Mouse (Mus musculus) left cerebral cortex, postnatal 25 days (tissue): ENCODE data around the gene Abcd1. TPM values are rescaled to one million over a fixed set of nuclear protein-coding genes. Genes with fewer than 3 reads are reported as not detected.

Experiments
- DNase-seq, 2 experiments: peaks; one replicate each; pipeline ENCODE4 v3.0.0; 2022; ENCODE audit warnings: low spot score in 2 of 2, mixed read lengths in 1 of 2
- intact Hi-C: fragments of 180-260 bp; cut with DNase I; formaldehyde crosslinking; loops from one replicate; pipeline ENCODE4 v1.15.1; 2025
- total RNA-seq, 2 experiments: library from RNA; stranded (reverse); gene quantifications; 2 replicates each; pipeline ENCODE4 v1.2.3; 2021

Gene Abcd1
- total RNA-seq, result 10 to 100 TPM; 11.1 to 14.1 TPM

DNA sequence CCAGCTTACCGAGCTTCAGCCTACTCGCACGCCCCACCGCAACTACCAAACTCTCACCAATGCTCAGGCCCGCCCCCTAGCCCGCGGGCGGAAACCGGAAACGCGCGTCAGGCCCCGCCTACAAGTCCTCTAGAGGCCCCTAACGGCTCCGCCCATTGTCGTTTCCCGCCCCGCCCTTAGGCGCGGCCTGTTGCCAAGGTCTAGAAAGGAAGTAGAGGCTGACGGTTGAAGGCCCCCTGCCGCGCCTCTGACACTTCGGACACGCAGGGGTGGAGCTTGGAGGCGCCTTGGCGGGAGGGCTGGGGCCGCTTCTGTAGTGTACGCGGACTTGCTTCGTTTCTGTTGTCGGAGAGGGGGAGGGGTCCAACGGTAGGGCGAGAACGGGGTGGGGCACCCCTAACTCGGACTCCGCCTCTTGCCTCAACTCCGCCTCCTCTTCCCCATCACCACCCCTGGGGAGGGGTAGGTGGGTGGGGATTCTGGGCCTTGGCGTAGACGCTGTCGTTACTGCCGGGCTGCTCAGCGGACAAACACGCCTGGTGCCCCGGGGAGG lies at the start of gene Abcd1, which contains the start of gene Bcap31:
Gene Abcd1 (plus strand): TSS at position 489 of the 553 bp plus-strand sequence.
Gene Bcap31 (minus strand): TSS at position 67 of the 553 bp plus-strand sequence.
- DNase-seq, result peak; percentile 85 to 92
- intact Hi-C loops, result loop anchor here (5.0 kb wide), 1 partner anchor 71 kb away; the partner anchor contains the start of genes Idh3g and Ssr4

DNA sequence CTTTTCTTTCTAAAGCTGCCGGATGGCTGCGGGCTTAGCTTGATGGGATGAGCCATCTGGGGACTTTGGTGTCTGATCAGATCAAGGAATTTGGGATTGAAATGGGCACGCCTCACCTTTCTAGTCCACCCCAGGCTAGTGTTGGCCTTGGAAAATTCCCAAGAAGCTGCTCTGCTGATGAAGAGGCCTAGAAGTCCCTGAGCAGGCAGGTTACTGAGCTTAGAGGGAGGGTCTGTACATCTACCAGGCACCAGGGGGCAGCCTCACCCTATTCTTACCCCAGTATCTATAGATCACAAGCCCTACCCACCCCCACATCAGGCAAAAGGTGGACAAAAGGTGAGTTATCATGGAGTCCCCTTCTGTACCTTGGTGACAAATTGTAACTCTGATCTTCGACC lies 44.4 kb upstream of the Abcd1 start:
- intact Hi-C loops, result no loop called here
- DNase-seq, result peak; percentile 36 to 47

DNA sequence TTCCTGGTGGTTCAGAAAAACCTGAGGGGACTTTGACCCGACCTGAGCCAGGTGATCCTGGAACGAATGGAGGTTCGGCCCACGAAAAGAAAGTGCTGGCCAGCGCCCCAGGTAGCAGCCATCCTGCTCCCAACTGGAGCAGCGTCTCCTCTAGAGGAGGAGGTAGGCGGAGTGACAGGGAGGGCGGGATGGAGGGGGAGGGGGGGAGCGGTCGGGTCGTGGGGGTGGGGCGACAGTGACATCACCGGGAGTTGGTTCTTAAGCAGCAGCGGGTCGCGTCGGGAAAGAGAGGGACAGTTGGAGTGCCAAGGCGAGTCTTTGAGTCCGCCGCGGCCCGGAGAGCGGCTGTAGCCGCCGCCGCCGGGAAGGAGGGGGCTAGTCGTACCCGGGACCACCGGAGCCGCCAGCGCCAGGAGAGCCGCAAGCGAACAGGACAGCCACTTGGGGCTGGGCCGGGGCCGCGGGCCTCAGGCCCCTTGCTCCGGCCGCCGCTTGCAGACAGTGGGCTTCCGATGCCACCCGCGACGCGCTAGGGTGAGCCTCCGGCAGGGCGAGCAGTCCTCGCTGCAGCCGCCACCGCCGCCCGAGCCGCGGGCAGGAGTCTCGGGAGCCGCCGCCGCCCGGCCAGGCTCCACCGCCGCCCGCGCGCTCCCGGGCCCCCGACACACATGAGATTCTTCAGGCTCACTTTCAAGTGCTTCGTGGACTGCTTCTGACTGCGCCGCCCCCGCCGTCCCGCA lies 43.3 kb upstream of the Abcd1 start, which contains the start of gene Slc6a8:
Gene Slc6a8 (plus strand): TSS at position 272 of the 740 bp plus-strand sequence.
- intact Hi-C loops, result no loop called here
- DNase-seq, result peak; percentile 47 to 60

DNA sequence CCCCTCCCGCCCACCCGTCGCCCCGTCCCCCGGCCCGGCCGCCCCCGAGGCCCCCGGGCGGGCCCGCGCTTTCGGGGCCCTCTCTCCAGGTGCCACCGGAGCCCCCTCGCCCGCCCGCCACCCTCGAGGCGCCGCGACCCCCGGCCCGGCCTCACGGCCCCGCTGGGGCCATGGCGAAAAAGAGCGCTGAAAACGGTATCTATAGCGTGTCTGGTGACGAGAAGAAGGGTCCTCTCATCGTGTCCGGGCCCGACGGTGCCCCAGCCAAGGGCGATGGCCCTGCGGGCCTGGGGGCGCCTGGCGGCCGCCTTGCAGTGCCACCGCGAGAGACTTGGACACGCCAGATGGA lies 42.8 kb upstream of the Abcd1 start:
- no peak for DNase-seq
- intact Hi-C loops, result no loop called here

DNA sequence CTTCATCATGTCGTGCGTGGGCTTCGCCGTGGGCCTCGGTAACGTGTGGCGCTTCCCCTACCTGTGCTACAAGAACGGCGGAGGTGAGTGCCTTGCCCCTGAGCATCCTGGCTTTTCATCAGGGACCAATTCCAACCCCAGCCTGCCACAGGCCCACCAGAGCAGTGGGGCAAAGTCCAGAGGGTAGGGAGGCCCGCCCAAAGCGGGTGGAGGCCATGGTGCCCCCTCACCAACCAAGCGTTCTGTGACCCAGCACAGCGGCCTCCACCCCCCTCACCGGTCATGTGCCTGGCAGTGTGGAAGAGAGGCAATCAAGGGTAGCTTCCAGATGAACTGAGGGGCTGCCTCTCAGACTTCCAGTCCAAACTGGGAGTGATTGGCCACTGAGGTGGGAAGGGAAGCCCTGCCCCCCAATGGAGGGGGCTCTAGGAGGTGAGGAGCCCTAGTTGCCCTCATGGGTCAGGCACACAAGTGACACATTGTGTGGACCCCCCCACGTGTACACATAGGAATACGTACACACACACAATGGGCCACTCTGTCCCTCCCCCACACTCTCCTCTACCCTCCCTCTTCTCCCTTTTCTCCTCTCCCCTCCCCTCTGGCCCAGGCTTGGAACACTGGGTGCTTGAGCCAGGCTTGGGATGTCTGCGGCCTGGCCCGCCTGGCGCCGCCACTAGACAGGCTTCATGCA lies 42.3 kb upstream of the Abcd1 start:
- intact Hi-C loops, result no loop called here
- DNase-seq, result peak; percentile 12 to 17

DNA sequence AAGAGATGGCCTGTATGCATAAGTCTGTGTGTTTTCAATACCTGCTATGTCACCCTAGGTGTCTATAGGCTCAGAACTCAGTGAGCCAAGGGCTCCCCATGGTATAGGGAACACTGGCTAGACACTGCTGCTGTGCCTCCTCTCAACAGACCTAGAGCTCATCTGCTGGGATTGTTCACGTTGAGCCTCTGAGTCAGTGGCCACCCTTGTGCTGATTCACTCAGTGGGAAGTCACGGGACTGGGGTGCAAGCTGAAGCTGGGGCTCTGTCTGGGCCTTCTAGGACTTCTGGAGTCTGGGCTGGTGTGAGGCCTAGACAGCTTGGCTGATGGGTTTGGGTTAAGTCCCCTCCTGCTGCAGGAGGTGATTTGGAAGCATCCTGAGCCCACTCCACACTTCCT lies 41.2 kb upstream of the Abcd1 start:
- DNase-seq, result peak in 1 of 2 experiments; percentile 54
- intact Hi-C loops, result no loop called here

DNA sequence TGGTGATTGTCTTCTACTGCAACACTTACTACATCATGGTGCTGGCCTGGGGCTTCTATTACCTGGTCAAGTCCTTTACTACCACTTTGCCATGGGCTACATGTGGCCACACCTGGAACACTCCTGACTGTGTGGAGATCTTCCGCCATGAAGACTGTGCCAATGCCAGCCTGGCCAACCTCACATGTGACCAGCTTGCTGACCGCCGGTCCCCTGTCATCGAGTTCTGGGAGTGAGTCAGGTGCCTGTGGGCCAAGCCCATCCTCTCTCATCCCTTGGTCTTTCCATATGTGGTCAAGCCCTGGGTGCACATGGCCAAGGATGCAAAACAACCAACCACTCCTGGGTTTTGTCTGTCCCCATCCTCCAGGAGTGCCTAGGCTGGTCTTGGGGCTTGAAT lies 39.7 kb upstream of the Abcd1 start:
- no peak for DNase-seq
- intact Hi-C loops, result no loop called here

DNA sequence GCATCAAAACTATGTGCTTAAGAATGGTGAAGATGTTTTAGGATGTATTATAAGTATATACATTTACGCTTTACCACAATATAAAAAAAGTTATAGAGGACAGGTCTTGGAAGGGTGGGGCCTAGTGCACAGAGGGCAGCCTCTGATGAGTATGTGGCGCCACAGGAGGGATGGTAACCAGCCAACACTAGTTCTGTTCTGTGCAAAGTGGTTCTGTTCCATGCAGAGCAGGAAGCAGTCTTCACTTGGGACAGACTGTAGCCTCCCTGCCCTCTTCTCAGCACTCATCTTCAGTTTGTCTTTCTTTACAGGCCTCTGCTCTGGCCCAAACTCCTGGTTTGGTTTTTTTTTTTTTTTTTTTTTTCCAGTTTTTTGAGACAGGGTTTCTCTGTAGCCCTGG lies 32.2 kb upstream of the Abcd1 start:
- intact Hi-C loops, result no loop called here

DNA sequence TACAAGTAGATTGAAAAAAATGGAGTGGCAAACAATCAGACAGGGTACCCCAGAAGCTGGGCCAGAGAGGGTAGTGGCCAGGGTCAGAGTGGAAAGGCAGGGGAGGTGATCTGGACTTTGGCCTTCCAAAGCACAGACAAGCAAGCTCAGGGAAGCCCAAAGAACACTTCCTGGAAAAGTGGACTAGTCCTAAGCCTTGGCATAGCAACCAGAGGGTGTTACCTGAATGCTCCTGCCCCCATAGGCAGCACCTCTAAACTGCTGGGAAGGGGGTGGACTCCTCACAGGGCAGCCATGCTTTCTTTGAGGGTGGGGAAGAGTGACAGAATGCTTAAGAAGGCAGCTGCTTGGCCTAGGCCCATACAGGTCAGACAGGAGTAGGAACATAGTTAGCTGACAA lies 31.4 kb upstream of the Abcd1 start:
- intact Hi-C loops, result no loop called here
- no peak for DNase-seq

More for the DNA sequence above, 32.2 kb upstream of the Abcd1 start:
- DNase-seq, result no peak

DNA sequence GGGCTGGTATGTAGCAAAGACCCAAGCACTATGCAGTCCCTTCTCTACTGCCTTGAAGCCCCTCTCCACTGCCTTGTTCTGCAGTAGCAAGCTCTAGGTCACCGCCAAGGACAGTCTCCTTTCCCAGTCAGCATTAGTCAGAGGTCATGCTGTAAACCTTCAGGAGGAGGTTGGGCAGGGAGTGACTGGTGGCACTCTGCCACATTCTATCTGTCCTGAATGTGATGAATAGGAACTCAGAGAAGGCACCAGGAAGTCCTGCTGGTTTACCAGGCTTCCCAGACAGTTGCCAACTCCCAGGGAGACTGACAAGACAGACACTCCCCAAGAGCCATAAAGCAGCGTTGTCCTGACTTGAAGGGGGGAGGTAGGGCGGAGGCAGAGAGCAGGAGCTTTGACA lies 30.8 kb upstream of the Abcd1 start:
- intact Hi-C loops, result no loop called here
- DNase-seq, result no peak

DNA sequence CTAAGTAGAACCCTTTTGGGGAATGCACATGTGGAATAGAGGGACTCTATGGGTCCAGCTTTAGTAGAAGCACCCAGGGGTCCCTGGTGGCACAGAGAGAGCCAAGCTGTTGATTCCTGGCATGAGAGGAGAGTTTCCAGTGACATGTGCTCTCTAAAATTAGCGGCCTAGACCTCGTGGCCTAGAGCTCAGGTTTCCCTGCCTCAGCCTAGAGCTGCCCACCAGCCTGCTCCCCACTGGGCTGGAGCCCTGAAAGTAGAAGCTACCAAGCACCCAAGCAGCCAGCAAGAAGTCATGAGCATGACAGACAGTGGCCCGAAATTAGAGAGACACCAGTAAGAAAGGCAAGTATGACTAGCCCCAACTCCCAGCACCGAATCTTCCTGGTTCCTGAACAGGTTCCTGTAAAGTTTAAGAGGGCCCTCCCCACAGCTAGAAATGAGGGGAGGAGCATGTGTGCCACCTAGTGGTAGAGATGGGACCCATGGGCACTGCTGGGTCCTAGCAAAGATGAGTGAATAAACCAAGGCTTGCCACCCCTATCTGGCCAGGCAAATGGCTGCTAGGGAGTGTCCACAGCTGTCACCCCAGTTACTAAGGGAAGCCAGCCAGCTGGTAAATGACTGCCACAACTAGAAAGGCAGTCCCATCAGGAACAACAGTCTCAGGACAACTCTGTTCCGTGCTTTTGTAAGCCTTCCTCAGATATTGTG lies 25.3 kb upstream of the Abcd1 start:
- DNase-seq, result peak; percentile 42 to 55
- intact Hi-C loops, result no loop called here

DNA sequence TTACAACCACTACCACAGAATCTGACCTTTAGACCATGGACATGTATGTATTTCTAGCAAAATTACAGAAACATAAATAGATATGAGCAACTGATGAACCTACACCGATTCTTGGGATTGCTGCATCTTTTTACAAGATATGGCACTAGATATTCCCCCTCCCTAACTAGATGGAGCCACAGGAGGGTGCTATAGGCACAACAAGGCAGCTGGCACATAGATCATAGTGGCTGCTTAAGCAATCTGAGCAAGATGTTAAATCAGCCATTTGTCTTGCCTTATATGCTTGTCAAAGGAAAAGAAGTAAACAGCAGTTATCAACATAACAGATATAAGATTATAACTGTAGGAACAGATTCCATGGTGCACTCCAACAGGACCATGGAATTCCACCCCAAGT lies 15.9 kb upstream of the Abcd1 start:
- intact Hi-C loops, result no loop called here
- DNase-seq, result no peak

DNA sequence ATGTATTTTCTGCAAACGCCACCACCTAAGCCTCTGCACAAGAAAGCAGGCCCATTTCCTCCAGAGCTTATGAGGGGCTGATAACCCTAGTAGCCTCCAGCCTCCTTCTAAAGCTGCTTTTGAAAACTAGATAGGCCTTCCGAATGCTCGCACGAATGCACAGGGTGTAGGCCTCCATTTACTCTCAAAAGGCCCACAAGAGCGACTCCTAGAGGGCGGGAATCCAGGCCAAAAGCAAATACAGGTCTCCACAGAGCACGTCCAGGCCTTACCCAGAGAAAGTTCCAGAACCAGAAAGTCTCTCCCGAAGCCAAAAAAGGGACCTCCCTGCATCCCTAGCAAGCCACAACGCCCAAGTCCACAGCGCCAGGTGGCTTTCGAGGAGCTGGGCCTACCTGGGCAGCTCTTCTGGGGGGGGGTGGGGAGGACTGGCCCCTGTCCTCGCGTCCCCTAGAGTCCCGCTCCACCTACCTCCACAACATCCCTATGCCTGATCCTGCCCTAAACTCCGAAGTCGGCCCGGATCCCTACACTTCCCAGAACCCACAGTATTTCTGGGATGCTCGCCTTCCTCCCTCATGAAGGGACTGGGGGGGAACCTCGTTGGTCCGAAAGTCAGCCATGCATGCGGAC lies 805 bp upstream of the Abcd1 start:
- peak in 1 of 2 experiments; percentile 15 for DNase-seq
- intact Hi-C loops, result loop anchor here (5.0 kb wide), 1 partner anchor 72 kb away; the partner anchor contains the start of genes Idh3g and Ssr4

DNA sequence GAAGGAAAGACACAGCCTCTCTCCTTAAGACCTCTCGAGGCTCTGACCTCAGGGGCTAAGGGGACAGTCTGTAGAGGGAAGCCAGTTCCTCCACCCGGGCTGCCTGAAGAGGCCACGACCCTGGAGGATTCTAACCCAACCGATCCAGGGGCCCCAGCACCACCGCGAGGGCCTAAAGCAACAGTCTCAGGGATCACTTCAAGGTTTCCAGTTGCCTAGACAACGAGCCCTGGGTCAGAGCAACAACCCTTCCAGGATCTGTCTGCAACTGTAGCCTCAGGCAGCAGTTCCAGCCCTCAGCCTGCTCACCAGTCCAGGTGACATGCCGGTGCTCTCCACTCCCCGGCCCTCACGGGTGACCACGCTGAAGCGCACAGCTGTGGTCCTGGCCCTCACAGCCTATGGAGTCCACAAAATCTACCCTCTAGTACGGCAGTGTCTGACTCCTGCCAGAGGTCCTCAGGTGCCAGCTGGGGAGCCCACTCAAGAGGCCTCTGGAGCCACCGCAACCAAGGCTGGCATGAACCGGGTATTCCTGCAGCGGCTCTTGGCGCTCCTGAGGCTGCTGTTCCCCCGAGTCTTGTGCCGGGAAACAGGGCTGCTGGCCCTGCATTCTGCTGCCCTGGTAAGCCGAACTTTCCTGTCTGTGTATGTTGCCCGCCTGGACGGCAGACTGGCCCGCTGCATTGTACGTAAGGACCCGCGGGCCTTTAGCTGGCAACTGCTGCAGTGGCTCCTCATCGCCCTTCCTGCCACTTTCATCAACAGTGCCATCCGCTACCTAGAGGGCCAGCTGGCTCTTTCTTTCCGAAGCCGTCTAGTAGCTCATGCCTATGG lies 530 bp downstream of the Abcd1 start:
- DNase-seq, result peak in 1 of 2 experiments; percentile 5
- intact Hi-C loops, result loop anchor here (5.0 kb wide), 1 partner anchor 70 kb away; the partner anchor contains the start of genes Idh3g and Ssr4

DNA sequence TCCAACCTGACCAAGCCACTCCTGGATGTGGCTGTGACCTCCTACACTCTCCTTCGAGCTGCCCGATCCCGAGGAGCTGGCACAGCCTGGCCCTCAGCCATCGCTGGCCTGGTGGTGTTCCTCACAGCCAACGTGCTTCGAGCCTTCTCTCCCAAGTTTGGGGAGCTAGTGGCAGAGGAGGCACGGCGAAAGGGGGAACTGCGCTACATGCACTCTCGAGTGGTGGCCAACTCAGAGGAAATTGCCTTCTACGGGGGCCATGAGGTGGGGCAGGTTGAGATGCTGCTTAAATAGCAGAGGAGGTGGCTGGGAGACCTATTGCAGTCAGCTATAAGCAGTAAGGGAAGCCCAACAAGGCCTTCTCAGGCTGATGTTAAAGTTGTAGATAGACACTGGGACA lies 1.3 kb downstream of the Abcd1 start:
- DNase-seq, result no peak
- intact Hi-C loops, result loop anchor here (5.0 kb wide), 1 partner anchor 70 kb away; the partner anchor contains the start of genes Idh3g and Ssr4

DNA sequence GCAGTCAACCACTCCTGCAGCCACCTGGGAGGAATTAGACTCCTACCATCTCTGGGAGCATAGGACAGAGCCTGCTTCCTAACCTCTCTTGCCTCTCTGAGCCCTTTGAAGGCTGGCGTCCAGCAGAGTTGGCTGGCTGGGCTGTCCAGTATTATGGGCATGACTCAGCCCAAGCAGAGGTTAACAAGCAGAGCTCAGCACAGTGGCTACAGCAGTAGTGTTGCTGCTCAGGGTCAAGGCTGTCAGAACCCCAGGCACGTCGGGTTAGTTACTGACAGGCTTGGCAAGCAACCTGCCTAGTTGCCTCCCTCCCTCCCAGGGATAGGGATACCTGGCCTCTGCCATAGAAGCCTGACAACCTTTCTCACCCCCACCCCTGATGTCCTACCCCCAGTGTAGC lies 1.9 kb downstream of the Abcd1 start:
- intact Hi-C loops, result loop anchor here (5.0 kb wide), 1 partner anchor 69 kb away; the partner anchor contains the start of genes Idh3g and Ssr4
- no peak for DNase-seq

DNA sequence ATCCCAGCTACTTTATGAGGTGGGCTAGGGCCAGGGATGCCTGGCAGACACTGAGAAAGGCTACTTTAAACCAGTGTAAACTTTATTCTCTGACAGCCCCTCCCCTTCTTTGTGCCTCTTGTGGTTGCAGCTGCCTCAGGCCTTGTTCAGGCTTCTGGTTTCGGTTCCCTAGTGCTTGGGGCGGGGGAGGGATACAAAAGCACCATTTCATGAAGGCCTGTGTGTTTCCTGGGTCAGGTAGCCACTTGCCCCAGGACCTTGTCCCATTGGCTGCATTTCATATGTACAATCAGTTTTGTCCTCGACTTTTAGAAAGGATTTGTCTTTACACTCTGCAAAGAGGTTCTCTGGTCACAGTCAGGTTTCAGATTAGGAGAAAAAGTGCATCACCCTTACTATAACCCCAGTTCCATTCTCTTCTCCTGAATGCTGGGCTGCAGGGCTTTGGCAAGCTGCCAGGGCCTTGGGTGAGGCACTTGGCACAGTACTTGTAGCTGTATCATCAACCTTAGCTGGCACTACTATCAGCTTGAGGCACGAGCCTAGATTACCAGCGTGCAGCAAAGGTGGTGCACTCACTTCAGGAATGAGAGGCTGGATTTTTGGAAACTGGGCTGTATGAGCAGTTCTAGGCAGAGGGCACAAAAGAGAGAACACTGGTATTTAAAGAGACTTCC lies 2.4 kb downstream of the Abcd1 start:
- no peak for DNase-seq
- intact Hi-C loops, result loop anchor here (5.0 kb wide), 1 partner anchor 68 kb away; the partner anchor contains the start of genes Idh3g and Ssr4

DNA sequence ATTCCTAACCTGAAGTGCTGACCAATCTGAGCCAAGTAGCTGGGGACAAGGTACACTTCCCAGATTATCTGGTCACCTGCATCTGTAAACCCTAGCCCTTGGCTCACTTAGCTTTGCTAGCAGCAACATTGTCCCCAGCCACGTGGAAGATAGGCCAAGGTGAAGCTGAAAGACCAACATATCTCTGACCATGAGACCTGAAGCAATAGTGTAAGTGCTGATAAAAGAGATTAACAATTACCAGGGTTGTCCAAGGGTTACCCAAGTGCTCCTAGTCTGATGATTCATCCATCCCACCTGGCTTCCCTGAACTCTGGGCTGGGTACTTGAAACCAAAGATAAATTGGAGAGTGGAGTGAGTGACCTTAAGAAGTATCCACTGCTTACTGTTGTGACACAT lies 14.5 kb downstream of the Abcd1 start:
- no peak for DNase-seq
- intact Hi-C loops, result no loop called here
